Mouse (Mus musculus) hindbrain, postnatal 0 days (tissue): ENCODE data around the gene Hagh. TPM values are rescaled to one million over a fixed set of nuclear protein-coding genes. Genes with fewer than 3 reads are reported as not detected.

Experiments
- ATAC-seq: fragments of 200-750 bp; cut with Nextera tagmentation; 2 replicates; pipeline ENCODE4 v1.8.0; 2017; ENCODE audit warnings: mild to moderate bottlenecking, moderate TSS enrichment, moderate library complexity
- DNase-seq: peaks from one replicate; pipeline ENCODE4 v3.0.0-alpha.2; 2015; ENCODE audit warnings: low spot score
- H3K27ac ChIP-seq: fragments of 300-500 bp; sonication (generic); 2 replicates; pipeline ENCODE4 v1.5.1; 2014; ENCODE audit warnings: mild to moderate bottlenecking
- H3K27me3 ChIP-seq: fragments of 300-500 bp; sonication (generic); 2 replicates; pipeline ENCODE4 v1.6.1; 2014; ENCODE audit warnings: low read length, mixed read lengths; ENCODE audit not compliant: insufficient read depth
- H3K36me3 ChIP-seq: fragments of 300-500 bp; sonication (generic); 2 replicates; pipeline ENCODE4 v1.6.1; 2014; ENCODE audit warnings: low read length, mixed read lengths; ENCODE audit not compliant: insufficient read depth
- H3K4me1 ChIP-seq: fragments of 300-500 bp; sonication (generic); 2 replicates; pipeline ENCODE4 v1.6.1; 2014; ENCODE audit warnings: antibody characterized with exemption, low read length, mixed read lengths; ENCODE audit not compliant: insufficient read depth
- H3K4me2 ChIP-seq: fragments of 300-500 bp; sonication (generic); 2 replicates; pipeline ENCODE4 v1.6.1; 2014; ENCODE audit warnings: low read depth, mild to moderate bottlenecking, low read length, moderate library complexity, mixed read lengths
- H3K4me3 ChIP-seq: fragments of 300-500 bp; sonication (generic); 2 replicates; pipeline ENCODE4 v1.5.1; 2014; ENCODE audit warnings: low read length
- H3K9ac ChIP-seq: fragments of 300-500 bp; sonication (generic); replicated peaks from 2 replicates; pipeline ENCODE4 v1.6.1; 2014; ENCODE audit warnings: mild to moderate bottlenecking, low read length, moderate library complexity, mixed read lengths
- H3K9me3 ChIP-seq: fragments of 300-500 bp; sonication (generic); 2 replicates; pipeline ENCODE4 v1.6.1; 2016; ENCODE audit warnings: low read length, mixed read lengths
- CTCF ChIP-seq: IDR thresholded peaks from 2 replicates; pipeline ENCODE4 v1.5.1; 2016; ENCODE audit warnings: antibody characterized with exemption, control low read depth, low read depth
- WGBS: fragments of 180-500 bp; shearing (Covaris S2); extraction: QIAGEN DNeasy Blood & Tissue Kit; methylation state at CpG from one replicate; pipeline ENCODE4 v1.1.7; 2014; 5-methylcytosine and 5-hydroxymethylcytosine counted together
- polyA plus RNA-seq: library from polyadenylated mRNA; unstranded; fragments of >200 nt; fragmentation: Nextera tagmentation; extraction: Ambion mirVana; gene quantifications from 2 replicates; pipeline ENCODE4 v1.2.1, GENCODE M21; 2015
- total RNA-seq: library from RNA; depleted of rRNA; stranded (reverse); fragments of >200 nt; gene quantifications from 2 replicates; pipeline ENCODE4 v1.2.3, GENCODE M21; 2014

The Hagh gene
- total and polyA plus RNA-seq, 2 experiments from 2014 or later = 84.2 to 93.5 TPM

DNA sequence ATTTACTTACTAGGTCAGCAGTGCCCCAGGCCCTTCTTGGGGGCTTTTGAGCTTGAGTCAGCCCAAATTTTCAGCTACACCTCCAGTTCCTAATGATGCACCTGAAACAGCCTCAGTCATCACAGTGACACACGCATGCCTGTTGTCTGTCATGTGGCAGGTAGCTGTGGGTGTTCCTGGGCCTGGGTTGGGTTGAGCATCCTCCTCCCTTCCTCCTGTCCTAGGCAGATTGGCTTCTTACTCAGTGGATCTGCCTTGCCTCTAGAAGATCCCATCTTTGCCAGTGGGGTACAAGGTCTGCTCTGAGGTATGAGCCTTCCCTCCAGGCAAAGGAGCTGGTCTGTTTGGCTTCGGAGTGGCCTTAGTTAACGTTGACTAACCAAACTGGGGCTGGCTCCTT is 48.9 kb downstream of the Hagh start:
- no peak for ATAC-seq
- Histone ChIP-seq H3K4me2 (no peak overlapping the region), H3K4me1 (peaks cover 19% of the 10 kb centered on the region), H3K4me3 (no peak overlapping the region), H3K27me3 (no peaks in the 10 kb centered on the region), H3K36me3 (peaks cover 23% of the 10 kb centered on the region), H3K9ac (no peak overlapping the region), H3K27ac (no peak overlapping the region), H3K9me3 (no peaks in the 10 kb centered on the region)
- DNase-seq = no peak
- 86% methylated on average over 3 of the region's 3 CpGs for WGBS
- TF ChIP-seq CTCF = no peak

DNA sequence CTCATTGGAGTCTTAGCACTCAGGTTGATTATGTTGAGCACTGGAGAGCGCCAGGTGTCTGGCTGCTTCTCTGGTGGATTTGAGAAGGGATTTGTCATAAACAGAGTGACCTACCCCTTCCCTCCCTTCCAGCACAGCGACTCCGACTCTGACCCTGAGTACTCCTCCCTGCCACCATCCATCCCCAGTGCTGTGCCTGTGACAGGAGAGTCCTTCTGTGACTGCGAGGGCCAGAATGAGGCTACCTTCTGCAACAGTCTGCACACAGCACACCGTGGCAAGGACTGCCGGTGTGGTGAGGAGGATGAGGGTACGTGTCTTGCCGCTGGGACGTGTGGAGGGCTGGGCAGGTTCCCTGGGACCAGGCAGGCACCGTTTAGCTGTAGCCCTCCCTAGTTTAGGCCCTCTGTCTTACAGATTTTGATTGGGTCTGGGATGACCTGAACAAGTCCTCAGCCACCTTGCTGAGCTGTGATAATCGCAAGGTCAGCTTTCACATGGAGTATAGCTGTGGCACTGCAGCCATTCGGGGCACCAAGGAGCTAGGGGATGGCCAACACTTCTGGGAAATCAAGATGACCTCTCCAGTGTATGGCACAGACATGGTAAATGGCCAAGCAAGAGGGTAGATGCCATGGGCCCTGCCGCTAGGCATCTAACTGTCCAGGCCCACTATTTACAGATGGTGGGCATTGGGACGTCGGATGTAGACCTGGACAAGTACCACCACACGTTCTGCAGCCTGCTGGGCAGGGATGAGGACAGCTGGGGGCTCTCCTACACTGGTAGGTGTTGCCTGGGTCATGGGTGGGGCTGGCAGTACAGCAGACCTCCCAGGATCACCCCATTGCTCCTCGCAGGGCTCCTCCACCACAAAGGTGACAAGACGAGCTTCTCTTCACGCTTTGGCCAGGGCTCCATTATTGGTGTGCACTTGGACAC is 50.5 kb downstream of the Hagh start:
- no peak overlapping the region for H3K27ac ChIP-seq
- H3K9ac ChIP-seq = no peak overlapping the region
- WGBS = 85% methylated on average over 19 of the region's 19 CpGs
- H3K27me3 ChIP-seq = no peaks in the 10 kb centered on the region
- no peak overlapping the region for H3K4me3 ChIP-seq
- H3K9me3 ChIP-seq = no peaks in the 10 kb centered on the region
- ATAC-seq = no peak
- H3K4me1 ChIP-seq = peaks cover 23% of the 10 kb centered on the region
- no peak overlapping the region for H3K4me2 ChIP-seq
- DNase-seq = no peak
- peaks cover 23% of the 10 kb centered on the region for H3K36me3 ChIP-seq
- no peak for TF ChIP-seq CTCF

DNA sequence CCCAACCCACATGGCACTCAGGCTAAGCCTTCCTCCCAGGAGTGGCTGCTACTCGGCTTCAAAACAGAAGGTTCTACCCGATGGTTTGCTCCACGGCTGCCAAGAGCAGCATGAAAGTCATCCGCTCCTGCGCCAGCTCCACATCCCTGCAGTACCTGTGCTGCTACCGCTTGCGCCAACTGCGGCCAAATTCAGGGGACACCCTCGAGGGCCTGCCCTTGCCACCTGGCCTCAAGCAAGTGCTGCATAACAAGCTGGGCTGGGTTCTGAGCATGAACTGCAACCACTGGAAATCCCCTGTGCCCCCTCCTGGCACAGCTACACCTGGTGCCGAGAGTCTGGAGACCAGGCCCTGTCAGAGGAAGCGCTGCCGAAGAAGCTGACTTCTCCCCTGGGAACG is 51.4 kb downstream of the Hagh start:
- Histone ChIP-seq H3K9me3 (no peaks in the 10 kb centered on the region), H3K4me3 (no peak overlapping the region), H3K4me2 (no peak overlapping the region), H3K27ac (no peak overlapping the region), H3K36me3 (peaks cover 23% of the 10 kb centered on the region), H3K27me3 (no peaks in the 10 kb centered on the region), H3K9ac (no peak overlapping the region), H3K4me1 (peaks cover 20% of the 10 kb centered on the region)
- ATAC-seq (no peak), DNase-seq (no peak)
- TF ChIP-seq CTCF = no peak
- 79% methylated on average over 13 of the region's 13 CpGs for WGBS

DNA sequence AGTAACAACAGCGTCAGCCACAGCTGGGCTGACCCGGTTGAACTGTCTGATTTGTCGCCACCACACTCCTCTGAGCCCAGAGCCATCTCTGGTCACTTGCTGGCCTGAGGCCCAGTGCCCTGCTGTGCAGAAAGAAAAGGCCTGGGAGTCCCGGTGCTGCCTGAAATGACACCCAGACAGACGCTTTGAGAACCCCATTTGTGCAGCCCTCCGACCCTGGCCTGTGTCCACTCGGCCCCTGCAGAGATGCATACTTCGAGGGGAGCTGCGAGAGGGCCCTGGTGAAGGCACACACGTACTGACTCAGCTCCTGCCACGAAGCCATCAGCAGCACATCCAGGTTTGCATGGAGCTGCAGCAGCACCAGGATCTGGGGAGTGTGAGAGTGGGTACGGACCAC is 52.8 kb downstream of the Hagh start:
- H3K9ac ChIP-seq = no peak overlapping the region
- no peak overlapping the region for H3K4me3 ChIP-seq
- peaks cover 22% of the 10 kb centered on the region for H3K4me1 ChIP-seq
- TF ChIP-seq CTCF = no peak
- DNase-seq (no peak), ATAC-seq (no peak)
- peaks cover 23% of the 10 kb centered on the region for H3K36me3 ChIP-seq
- no peak overlapping the region for H3K27ac ChIP-seq
- no peaks in the 10 kb centered on the region for H3K27me3 ChIP-seq
- H3K4me2 ChIP-seq = no peak overlapping the region
- no peaks in the 10 kb centered on the region for H3K9me3 ChIP-seq
- WGBS = 73% methylated on average over 12 of the region's 12 CpGs

DNA sequence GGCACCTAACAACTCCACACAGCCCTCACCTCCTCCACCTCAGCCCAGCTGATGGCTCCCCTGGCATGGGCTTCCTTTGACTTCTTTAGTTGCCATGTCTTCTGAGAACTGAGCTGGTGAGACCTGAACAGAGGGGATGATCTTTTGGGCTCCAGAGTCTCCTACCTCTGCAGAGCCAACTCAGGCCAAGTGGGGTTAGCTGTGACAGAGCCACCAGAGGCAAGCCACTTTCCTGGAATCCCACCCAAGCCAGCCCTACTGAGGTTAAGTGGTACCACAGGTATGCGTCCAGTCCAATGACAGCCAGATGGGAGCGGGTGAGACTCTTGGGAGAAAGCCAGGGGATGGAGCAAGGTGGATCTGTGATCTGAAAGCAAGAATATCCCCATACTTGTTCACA is 53.3 kb downstream of the Hagh start:
- no peak for ATAC-seq
- peaks cover 19% of the 10 kb centered on the region for H3K4me1 ChIP-seq

DNA sequence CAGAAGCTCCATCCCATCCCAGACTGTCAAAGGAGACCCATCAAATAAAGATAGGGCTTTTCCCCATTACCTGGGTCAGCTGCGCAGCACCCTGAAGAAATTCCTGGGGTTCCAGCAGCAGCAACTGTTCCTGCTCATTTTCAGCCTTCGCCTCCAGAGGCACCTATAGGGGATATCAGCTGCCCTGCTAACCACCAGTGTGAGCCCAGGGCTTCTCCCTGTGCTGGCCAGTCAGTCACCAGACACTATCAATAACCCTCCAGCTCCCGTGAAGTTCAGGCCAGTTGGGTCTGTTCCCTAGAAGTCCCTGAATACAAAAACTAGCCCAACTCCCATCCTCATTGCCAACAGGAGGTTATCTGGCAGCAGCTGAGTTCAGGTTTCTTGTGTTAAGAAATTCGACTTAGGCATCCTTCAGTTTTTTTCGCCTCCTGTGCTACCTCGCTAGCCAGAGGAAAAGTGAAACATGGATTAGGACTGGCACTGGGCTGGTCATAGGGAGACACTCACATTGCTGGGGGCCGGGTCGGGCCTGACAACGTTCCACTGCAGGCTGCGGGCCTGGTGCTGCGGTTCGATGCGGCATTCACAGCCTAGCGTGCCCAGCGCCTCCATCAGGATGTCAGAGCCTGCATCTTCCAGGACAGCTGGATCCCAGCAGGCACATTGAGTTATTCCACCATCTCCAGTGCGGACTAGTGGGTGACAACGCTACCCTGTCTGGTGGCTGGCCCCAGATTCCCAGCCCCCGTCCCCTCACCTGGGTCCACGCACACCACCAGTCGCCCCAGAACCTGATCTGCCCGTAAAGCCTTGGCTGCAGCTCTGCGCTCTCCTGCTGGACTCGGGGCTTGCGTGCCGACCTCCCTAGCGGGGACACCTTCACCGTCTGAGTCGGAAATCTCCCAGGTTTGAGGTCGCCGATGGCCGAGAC is 54.4 kb downstream of the Hagh start:
- H3K9ac ChIP-seq = peak overlapping the region; percentile 95
- H3K36me3 ChIP-seq = peaks cover 36% of the 10 kb centered on the region
- H3K9me3 ChIP-seq = no peaks in the 10 kb centered on the region
- peaks cover 19% of the 10 kb centered on the region for H3K4me1 ChIP-seq
- no peaks in the 10 kb centered on the region for H3K27me3 ChIP-seq
- H3K4me2 ChIP-seq = peak overlapping the region; percentile 99
- peak overlapping the region; percentile 93 for H3K27ac ChIP-seq
- ATAC-seq = peak; percentile 31
- WGBS = 10% methylated on average over 31 of the region's 31 CpGs
- peak overlapping the region; percentile 91 for H3K4me3 ChIP-seq
- TF ChIP-seq CTCF = no peak; the same call in 1 of the 2 replicates
- DNase-seq = peak; percentile 37

More for the DNA sequence above, 53.3 kb downstream of the Hagh start:
- 98% methylated on average over 2 of the region's 2 CpGs for WGBS
- H3K27ac ChIP-seq = no peak overlapping the region
- H3K27me3 ChIP-seq = no peaks in the 10 kb centered on the region
- no peak for TF ChIP-seq CTCF
- no peak overlapping the region for H3K9ac ChIP-seq
- no peaks in the 10 kb centered on the region for H3K9me3 ChIP-seq
- no peak overlapping the region for H3K4me2 ChIP-seq
- no peak for DNase-seq
- no peak overlapping the region for H3K4me3 ChIP-seq
- peaks cover 27% of the 10 kb centered on the region for H3K36me3 ChIP-seq
